Mouse (Mus musculus): Measurements from ENCODE around the gene Nbeal2. TPM values are rescaled to one million over a fixed set of nuclear protein-coding genes. Genes with fewer than 3 reads are reported as not detected.

Gene Nbeal2
- total and polyA plus RNA-seq, 2 experiments from 2014 or later = 2.0 to 17.6 TPM

DNA sequence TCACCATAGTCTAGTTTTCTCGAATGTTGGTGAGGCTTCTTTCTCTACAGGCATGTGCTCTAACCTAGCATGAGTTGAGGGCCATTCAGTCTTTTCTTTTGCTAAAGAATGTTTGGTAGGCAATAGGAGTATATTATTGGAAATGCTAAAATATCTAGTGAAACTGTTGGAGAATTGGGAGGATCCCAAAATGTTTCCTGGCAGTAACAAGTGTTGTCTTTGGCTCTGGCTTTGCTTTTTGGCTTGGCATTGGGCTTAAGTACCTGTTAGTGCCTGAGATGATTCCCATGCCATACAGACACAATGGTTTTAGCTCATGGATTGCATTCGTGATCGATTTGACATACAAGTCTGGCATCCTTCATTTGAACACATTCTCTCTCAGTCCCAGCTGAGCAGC is 42.5 kb downstream of the Nbeal2 start:
- DNase-seq (no peak), ATAC-seq (no peak)
- no peaks in the 10 kb centered on the region for H3K27me3 ChIP-seq (ENCODE audit: insufficient read depth, low read length)
- WGBS = 75% methylated on average over 3 of the region's 3 CpGs
- no peaks in the 10 kb centered on the region for H3K4me1 ChIP-seq (ENCODE audit: insufficient read depth)
- no peak overlapping the region for H3K27ac ChIP-seq (ENCODE audit: low read depth, low read length)
- H3K4me2 ChIP-seq (ENCODE audit: low read depth) = no peak overlapping the region
- H3K4me3 ChIP-seq (ENCODE audit: low read depth, low read length) = no peak overlapping the region
- H3K9me3 ChIP-seq (ENCODE audit: low read length) = no peaks in the 10 kb centered on the region
- no peak for TF ChIP-seq CTCF (IDR thresholded peaks at IDR 0.05; ENCODE audit: low read depth)
- no peak overlapping the region for H3K9ac ChIP-seq
- H3K36me3 ChIP-seq (ENCODE audit: insufficient read depth) = peaks cover 21% of the 10 kb centered on the region

DNA sequence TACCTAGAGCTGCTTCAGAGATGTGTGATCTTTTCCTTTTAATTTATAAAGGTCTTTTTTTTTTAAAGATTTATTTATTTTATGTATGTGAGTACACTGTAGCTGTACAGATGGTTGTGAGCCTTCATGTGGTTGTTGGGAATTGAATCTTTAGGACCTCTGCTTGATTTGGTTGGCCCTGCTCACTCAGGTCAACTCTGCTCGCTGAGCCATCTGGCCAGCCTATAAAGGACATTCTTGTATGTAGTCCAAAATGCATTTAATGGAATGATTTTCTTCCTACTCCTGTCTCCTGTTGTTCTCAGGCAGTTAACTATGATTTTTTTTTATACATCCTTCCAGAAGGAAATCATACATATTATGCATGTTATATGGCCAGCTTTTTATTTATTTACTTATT is 70.4 kb downstream of the Nbeal2 start:
- H3K4me1 ChIP-seq (ENCODE audit: insufficient read depth) = no peaks in the 10 kb centered on the region
- no peaks in the 10 kb centered on the region for H3K9me3 ChIP-seq (ENCODE audit: low read length)
- H3K9ac ChIP-seq = no peak overlapping the region
- H3K27me3 ChIP-seq (ENCODE audit: insufficient read depth, low read length) = no peaks in the 10 kb centered on the region
- no peak overlapping the region for H3K4me2 ChIP-seq (ENCODE audit: low read depth)
- H3K36me3 ChIP-seq (ENCODE audit: insufficient read depth) = no peaks in the 10 kb centered on the region
- H3K27ac ChIP-seq (ENCODE audit: low read depth, low read length) = no peak overlapping the region
- no peak for ATAC-seq
- whole genome bisulfite sequencing = 71% methylated on average over 1 of the region's 1 CpGs
- DNase-seq = no peak
- no peak overlapping the region for H3K4me3 ChIP-seq (ENCODE audit: low read depth, low read length)
- TF ChIP-seq CTCF (IDR thresholded peaks at IDR 0.05; ENCODE audit: low read depth) = no peak

DNA sequence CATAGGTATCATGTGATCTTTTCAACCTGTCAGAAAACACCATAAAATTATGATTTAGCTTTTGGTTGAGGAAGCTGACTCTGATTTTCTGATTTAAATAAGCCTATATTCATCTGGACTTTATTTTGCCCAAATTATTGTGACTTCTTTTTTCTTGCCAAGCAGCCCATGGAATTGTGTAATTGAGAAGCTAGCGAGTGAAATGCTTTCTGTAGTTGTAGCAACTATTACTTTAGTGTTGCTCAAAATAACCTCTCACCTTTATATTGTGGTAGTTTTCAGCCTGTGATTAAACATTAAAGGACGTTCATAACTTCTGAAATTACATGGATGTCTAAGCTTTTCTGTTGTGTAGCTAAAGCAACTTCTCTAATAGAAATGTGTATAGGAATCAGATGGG is 71.8 kb downstream of the Nbeal2 start:
- Histone ChIP-seq H3K9me3 (ENCODE audit: low read length) (no peaks in the 10 kb centered on the region), H3K9ac (no peak overlapping the region), H3K27me3 (ENCODE audit: insufficient read depth, low read length) (no peaks in the 10 kb centered on the region), H3K4me2 (ENCODE audit: low read depth) (no peak overlapping the region), H3K4me1 (ENCODE audit: insufficient read depth) (no peaks in the 10 kb centered on the region), H3K36me3 (ENCODE audit: insufficient read depth) (0 out of 2 replicates have a peak, but pooled peaks cover 3% of the 10 kb centered on the region), H3K27ac (ENCODE audit: low read depth, low read length) (no peak overlapping the region), H3K4me3 (ENCODE audit: low read depth, low read length) (no peak overlapping the region)
- 83% methylated on average over 2 of the region's 2 CpGs for WGBS
- TF ChIP-seq CTCF (IDR thresholded peaks at IDR 0.05; ENCODE audit: low read depth) = no peak
- DNase-seq (no peak), ATAC-seq (no peak)

Small RNAs within 50 kb of the gene (microRNA-seq; reads per million reads assigned to microRNA genes)
- gene Mir8107 = 0 to 0.39 reads per million in 2 experiments

Other genes starting within 250 kb of the Nbeal2 start
- gene Ptpn23, start 245.9 kb downstream of the Nbeal2 start, total RNA-seq (2014; rRNA removed) = 25.3 and 26.2 TPM in 2 replicates
- gene Ptpn23, start 245.9 kb downstream of the Nbeal2 start, polyA plus RNA-seq (2015; fragmentation: Nextera tagmentation; extraction: Ambion mirVana) = 7.8 and 10.2 TPM in 2 replicates
- gene Ngp, start 234.4 kb downstream of the Nbeal2 start, total RNA-seq (2014; rRNA removed) = 0.31 TPM in 1 of 2 replicates, not detected in the other
- 1.4 and 2.9 TPM in 2 replicates for gene Ngp, start 234.4 kb downstream of the Nbeal2 start, polyA plus RNA-seq (2015; fragmentation: Nextera tagmentation; extraction: Ambion mirVana)
- gene Klhl18, start 177.5 kb downstream of the Nbeal2 start, total RNA-seq (2014; rRNA removed) = 28.2 and 36.8 TPM in 2 replicates
- gene Klhl18, start 177.5 kb downstream of the Nbeal2 start, polyA plus RNA-seq (2015; fragmentation: Nextera tagmentation; extraction: Ambion mirVana) = 15.6 and 19.3 TPM in 2 replicates
- gene Kif9, start 177.2 kb downstream of the Nbeal2 start, total RNA-seq (2014; rRNA removed) = 4.4 and 5.4 TPM in 2 replicates
- gene Kif9, start 177.2 kb downstream of the Nbeal2 start, polyA plus RNA-seq (2015; fragmentation: Nextera tagmentation; extraction: Ambion mirVana) = 3.0 and 3.8 TPM in 2 replicates
- gene Setd2, start 121.6 kb downstream of the Nbeal2 start, total RNA-seq (2014; rRNA removed) = 74.6 and 86.4 TPM in 2 replicates
- gene Setd2, start 121.6 kb downstream of the Nbeal2 start, polyA plus RNA-seq (2015; fragmentation: Nextera tagmentation; extraction: Ambion mirVana) = 13.2 and 21.3 TPM in 2 replicates
- 21.3 and 22.5 TPM in 2 replicates for gene Nradd, start 29.7 kb downstream of the Nbeal2 start, total RNA-seq (2014; rRNA removed)
- 19.1 and 27.2 TPM in 2 replicates for gene Nradd, start 29.7 kb downstream of the Nbeal2 start, polyA plus RNA-seq (2015; fragmentation: Nextera tagmentation; extraction: Ambion mirVana)
- 38.4 and 48.4 TPM in 2 replicates for gene Ccdc12, start 2.3 kb upstream of the Nbeal2 start, total RNA-seq (2014; rRNA removed)
- gene Ccdc12, start 2.3 kb upstream of the Nbeal2 start, polyA plus RNA-seq (2015; fragmentation: Nextera tagmentation; extraction: Ambion mirVana) = 103 and 104 TPM in 2 replicates
- 0.69 and 0.76 TPM in 2 replicates for gene Myl3, start 87.7 kb upstream of the Nbeal2 start, total RNA-seq (2014; rRNA removed)
- 0.99 and 1.1 TPM in 2 replicates for gene Myl3, start 87.7 kb upstream of the Nbeal2 start, polyA plus RNA-seq (2015; fragmentation: Nextera tagmentation; extraction: Ambion mirVana)
- gene Pth1r, start 93.0 kb upstream of the Nbeal2 start, total RNA-seq (2014; rRNA removed) = 11.4 and 14.2 TPM in 2 replicates
- gene Pth1r, start 93.0 kb upstream of the Nbeal2 start, polyA plus RNA-seq (2015; fragmentation: Nextera tagmentation; extraction: Ambion mirVana) = 7.8 and 8.7 TPM in 2 replicates
- not detected in 2 replicates for gene Prss42, start 144.0 kb upstream of the Nbeal2 start, total RNA-seq (2014; rRNA removed)
- not detected in 2 replicates for gene Prss42, start 144.0 kb upstream of the Nbeal2 start, polyA plus RNA-seq (2015; fragmentation: Nextera tagmentation; extraction: Ambion mirVana)
- gene Prss44, start 159.8 kb upstream of the Nbeal2 start, total RNA-seq (2014; rRNA removed) = not detected in 2 replicates
- gene Prss44, start 159.8 kb upstream of the Nbeal2 start, polyA plus RNA-seq (2015; fragmentation: Nextera tagmentation; extraction: Ambion mirVana) = not detected in 2 replicates
- gene Prss43, start 172.5 kb upstream of the Nbeal2 start, total RNA-seq (2014; rRNA removed) = not detected in 2 replicates
- 0.10 TPM in 1 of 2 replicates, not detected in the other for gene Prss43, start 172.5 kb upstream of the Nbeal2 start, polyA plus RNA-seq (2015; fragmentation: Nextera tagmentation; extraction: Ambion mirVana)
- 0.38 and 0.71 TPM in 2 replicates for gene Prss45, start 180.4 kb upstream of the Nbeal2 start, total RNA-seq (2014; rRNA removed)
- gene Prss45, start 180.4 kb upstream of the Nbeal2 start, polyA plus RNA-seq (2015; fragmentation: Nextera tagmentation; extraction: Ambion mirVana) = 0.26 TPM in 1 of 2 replicates, not detected in the other
- not detected in 2 replicates for gene Prss46, start 190.3 kb upstream of the Nbeal2 start, total RNA-seq (2014; rRNA removed)
- 0.12 TPM in 1 of 2 replicates, not detected in the other for gene Prss46, start 190.3 kb upstream of the Nbeal2 start, polyA plus RNA-seq (2015; fragmentation: Nextera tagmentation; extraction: Ambion mirVana)
- gene Prss50, start 203.8 kb upstream of the Nbeal2 start, total RNA-seq (2014; rRNA removed) = 0.24 TPM in 1 of 2 replicates, not detected in the other
- 0.54 and 0.63 TPM in 2 replicates for gene Prss50, start 203.8 kb upstream of the Nbeal2 start, polyA plus RNA-seq (2015; fragmentation: Nextera tagmentation; extraction: Ambion mirVana)
- gene Als2cl, start 225.7 kb upstream of the Nbeal2 start, total RNA-seq (2014; rRNA removed) = 3.8 and 4.6 TPM in 2 replicates
- 0.49 and 1.6 TPM in 2 replicates for gene Als2cl, start 225.7 kb upstream of the Nbeal2 start, polyA plus RNA-seq (2015; fragmentation: Nextera tagmentation; extraction: Ambion mirVana)
- 2.5 and 5.3 TPM in 2 replicates for gene Tmie, start 226.0 kb upstream of the Nbeal2 start, total RNA-seq (2014; rRNA removed)
- gene Tmie, start 226.0 kb upstream of the Nbeal2 start, polyA plus RNA-seq (2015; fragmentation: Nextera tagmentation; extraction: Ambion mirVana) = 2.3 and 4.0 TPM in 2 replicates

Data from forebrain, postnatal 0 days (tissue).